Mouse (Mus musculus) kidney, adult 18-20 months (tissue): ENCODE results near the gene Cers5.
"Not testable (repeated sequence)": the region's sequence is repeated elsewhere in the genome, so short reads cannot be mapped to it uniquely, and the experiment has no call there.

ENCODE experiments used
- DNase-seq: peaks from one replicate; pipeline ENCODE4 v3.0.0; 2021

Cers5 gene

DNA sequence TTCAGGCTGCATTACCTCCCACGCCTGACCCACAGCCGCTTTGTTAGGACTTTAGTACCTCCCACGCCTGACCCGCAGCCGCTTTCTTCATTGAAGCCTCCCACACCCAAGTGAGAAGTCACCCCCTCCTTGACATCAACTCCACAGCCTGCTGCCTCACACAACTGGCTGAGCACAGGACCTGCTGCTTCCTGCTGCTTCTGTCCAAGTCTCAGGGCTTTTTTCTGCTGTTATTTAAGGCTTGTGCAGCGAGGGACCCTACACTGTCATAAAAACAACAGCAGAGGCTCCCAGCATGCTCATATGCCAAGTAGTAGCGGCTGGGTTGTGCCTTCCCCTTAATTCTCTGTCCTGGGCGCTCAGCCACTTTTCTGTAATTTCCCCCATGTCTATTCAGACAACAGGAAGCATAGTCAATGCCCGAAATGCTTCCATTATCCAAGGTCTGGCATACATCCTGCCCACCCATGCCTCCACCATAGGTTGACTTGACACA lies 15.0 kb upstream of the Cers5 start:
- no peak for DNase-seq

- DNase-seq: no peak
Observed at GRCm38 (mm10) chr15:99778677-99779335, 6.1 kb upstream of the Cers5 start.

DNA sequence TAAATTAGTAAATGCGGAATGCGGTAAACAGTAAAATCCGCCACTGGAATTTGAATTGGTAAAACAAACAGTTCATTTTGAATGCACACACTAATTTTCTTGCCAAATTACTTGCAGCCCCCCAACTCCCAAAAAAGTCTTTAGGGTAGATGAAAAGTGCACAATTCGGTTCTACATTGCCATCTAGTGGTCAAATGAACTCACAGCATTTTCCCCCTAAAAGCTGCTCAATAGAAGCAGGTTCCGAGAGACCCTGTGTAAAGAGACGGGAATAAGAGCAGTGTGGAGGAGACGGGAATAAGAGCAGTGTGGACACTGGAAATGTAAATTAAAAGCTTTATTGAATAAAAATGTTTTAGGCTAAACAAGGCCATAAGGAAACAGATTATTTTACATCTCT lies 5.5 kb upstream of the Cers5 start:
- no peak for DNase-seq

DNA sequence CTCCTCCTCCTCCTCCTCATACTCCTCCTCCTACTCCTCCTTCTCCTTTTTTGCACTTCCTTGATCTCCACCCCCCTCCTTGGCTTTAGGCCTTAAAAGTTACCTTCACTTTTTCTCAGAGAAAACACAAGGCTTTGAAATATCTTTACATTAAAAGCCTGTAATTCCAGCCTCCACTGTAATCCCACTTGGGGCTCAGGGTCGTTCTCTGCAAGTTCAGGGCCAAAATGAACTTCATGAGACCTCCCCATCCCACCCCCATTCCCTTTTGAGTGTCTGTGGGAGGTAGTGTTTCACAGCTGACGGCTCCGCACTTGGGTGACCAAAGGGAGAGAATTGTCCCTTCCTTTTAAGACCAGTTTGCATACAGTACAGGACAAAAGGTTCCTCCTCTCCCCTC lies 240 bp upstream of the Cers5 start:
- no peak for DNase-seq

- peak; percentile 90 for DNase-seq
Observed at GRCm38 (mm10) chr15:99772277-99772880, 306 bp downstream of the Cers5 start.

DNA sequence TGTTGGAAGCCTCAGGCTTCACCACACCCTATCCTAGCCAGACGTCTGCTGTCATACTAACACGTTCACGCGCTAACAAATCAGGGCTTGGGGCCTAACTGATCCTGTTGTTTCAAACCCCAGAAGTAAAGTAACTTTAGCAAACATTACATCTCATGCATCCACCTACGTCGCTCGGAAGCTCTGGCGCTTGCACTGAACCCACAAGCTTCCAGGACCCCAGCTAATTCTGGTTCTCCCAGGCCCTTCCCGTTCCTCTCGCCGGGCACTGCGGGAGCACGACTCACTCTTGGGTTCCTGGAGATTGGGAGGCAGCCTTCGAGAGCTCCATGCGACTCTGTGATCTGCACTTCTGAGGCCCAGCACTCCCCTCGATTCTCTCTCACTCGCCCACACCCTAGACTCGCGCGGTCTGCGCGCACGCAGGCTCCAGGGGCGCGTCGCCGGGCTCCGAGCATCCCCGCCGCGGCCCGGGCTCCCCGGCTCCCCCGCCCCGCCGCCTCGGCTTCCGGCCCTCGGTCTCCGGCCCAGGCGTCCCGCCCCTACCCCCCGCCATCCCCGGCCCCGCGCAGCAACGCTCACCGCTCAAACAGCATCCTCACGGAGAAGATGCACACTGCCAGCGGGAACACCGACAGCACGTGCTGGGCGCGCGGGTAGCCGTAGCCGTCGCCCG lies 946 bp downstream of the Cers5 start:
- no peak for DNase-seq

DNA sequence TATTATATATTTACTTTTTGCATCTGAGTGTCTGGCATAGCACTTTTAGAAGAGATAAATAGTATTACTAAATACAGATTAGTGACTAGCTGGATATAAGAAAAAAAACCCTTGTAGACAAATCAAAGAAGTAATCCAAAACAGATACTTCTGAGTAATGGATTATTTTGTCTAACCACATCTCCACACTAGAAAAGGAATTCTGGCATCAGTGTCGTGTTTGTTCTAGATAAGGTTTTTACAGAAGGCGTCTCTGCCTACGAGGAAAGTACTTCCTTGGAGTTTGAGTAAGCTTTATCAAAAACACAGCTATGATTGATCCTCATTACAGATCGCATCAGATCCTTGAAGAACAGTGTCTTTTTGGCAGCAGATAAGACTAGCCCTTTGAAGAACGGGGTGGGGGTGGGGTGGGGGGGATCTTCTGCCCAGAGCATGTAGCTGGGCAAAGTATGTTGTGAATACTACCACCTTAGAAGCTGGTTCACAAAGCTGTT lies 1.6 kb downstream of the Cers5 start:
- DNase-seq: no peak

DNA sequence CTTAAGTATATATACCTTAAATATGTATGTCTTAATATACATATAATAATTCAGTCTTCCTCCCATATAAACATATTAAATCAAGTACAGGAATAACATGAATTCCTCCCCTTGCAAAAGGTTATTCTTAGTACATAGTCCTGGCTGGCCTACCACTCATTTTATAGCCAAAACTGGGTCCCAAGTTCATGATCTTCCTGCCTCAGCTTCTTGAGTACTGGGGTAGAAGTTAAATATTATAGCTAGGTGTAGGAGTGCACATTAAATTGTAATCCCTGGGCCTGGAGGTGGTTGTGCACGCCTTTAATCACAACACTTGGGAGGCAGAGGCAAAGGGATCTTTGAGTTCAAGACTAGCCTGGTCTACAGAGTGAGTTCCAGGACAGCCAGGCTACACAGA lies 3.9 kb downstream of the Cers5 start:
- DNase-seq: no peak

DNA sequence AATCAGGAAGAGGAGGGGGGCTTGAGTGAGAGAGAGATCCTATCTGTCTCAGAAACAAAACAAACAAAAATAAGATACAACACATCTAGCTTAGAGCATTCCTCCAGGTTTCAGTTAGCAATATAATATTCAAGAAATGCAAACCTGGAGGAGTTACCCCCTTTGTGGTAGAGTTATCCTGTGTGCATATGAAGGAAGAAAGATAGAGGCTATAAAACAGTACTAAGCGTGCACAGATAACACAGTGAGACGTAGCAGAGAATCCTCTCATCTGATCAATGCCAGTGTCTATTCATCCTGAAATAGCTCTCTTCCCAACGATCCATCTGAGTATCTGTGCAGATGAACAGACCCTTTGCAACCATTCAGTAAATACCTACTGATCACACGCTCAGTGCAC lies 5.2 kb downstream of the Cers5 start:
- no peak for DNase-seq

- DNase-seq: no peak
Observed at GRCm38 (mm10) chr15:99754204-99754603, 18.5 kb downstream of the Cers5 start.

DNA sequence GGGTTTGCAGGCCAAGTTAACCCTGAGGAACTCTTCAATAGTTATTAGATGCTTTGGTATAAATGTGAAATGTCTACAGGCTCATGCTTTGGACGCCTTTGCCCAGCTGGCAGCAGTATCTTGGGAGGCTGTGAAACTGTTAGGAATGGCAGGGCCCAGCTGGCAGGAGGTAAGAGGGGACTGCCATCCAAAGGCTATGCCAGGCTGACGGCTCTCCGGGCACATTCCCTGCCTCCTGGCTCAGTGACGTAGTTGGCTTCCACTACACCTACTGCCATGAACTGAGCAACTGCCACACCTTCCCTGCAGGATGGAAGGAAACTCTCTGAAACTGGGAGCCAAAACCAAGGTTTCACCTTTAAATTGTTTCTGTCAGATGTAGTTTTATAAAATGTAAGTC lies 32.5 kb downstream of the Cers5 start:
- no peak for DNase-seq

- DNase-seq: no peak
Observed at GRCm38 (mm10) chr15:99736675-99737074, 36.0 kb downstream of the Cers5 start.

DNA sequence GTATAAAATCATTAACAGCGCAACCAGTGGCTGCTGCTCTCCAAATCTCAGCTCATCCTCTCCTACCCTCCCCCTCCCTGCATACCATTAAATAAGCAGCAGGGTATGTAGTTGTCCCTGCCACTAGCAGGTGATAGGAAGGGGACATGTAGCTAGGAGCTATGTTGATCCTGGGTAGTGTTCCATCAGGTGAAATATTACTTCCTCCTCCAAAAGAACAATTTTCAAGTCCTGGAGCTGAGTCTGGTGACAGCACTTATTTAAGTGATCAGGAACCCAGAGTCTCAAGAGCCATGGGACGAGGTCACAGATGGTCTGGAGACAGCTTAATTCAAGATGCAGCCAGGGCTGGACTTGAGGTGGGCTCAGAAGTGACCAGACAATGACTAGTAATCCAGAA lies 37.1 kb downstream of the Cers5 start:
- peak; percentile 100 for DNase-seq

DNA sequence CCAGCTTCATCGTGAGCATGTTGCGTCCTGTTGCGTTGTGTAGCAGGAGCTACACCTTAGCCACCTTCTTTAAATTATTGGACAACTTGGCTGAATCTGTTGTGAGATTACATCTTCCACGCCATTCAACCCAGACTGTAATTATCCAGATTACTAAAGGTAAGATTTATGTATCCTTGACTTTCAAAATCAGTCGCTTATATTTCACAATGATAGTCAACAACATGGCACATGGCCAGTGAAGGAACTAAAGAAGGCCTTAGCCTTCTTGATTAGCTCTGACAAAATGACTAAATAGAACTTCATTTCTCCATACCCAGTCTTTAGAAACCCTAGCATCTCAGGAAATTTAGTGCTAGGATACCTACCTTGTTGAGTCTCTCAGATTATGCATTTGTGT lies 39.5 kb downstream of the Cers5 start:
- DNase-seq: no peak

GRCm38 (mm10) chr15:99731678-99732077 lies 41.0 kb downstream of the Cers5 start:
- no peak for DNase-seq

DNA sequence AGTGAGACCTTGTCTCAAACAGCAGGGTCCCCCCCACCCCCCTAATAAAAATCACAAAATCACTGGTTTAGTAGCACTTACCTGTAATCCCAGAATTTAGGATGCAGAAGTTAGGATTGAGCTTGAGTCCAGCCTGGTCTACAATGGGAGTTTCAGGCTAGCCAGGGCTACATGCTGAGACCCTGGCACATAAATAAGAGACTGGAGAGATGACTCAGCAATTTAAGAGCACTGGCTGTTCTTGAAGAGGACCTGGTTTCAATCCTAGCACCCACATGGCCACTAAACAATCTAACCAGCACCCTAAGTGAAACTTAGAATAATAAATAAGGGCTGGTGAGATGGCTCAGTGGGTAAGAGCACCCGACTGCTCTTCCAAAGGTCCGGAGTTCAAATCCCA lies 41.5 kb downstream of the Cers5 start:
- no peak for DNase-seq

DNA sequence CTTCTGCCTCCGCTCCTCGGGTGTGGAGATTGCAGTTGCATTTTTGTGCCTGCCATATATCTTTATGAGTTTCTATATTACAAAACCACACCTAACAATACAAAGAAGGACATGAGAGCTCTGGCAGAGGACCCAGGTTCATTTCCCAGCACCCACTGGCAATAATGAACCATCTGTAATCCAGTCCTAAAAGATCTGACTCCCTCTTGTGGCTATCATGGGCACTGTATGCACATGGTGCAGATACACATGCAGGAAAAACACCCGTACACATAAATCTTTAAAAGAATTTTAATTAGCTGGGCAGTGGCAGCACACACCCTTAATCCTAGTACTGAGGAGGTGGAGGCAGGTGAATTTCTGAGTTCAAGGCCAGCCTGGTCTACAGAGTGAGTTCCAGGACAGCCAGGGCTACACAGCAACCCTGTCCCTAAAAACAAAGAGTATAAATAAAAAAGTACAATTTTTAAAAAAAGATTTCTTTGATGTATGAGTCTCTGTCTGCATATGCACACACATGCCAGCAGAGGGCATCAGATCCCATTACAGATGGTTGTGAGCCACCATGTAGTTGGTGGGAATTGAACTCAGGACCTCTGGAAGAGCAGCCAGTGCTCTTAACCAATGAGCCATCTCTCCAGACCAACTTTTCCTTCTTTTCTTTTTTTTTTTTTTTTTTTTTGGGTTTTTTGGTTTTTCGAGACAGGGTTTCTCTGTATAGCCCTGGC lies 43.5 kb downstream of the Cers5 start:
- DNase-seq: no peak

DNA sequence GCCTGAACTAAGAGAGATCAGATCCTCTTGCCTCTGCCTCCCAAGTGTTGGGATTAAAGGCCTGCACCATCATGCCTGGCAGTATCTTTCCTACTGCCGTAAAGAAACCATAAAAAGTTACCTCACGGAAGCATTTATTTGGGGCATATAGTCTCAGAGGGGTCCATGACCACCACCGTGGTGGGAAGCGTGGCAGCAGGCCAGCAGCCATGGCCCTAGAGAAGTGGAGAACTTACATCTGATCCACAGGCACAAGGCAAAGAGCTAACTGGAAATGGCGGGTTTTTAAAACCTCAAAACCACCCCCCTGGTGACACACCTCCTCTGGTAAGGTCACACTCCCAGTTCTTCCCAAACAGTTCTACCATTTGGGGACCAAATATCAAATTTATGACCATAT lies 44.5 kb downstream of the Cers5 start:
- DNase-seq: no peak

- no peak for DNase-seq
Observed at GRCm38 (mm10) chr15:99727525-99727924, 45.2 kb downstream of the Cers5 start.

DNA sequence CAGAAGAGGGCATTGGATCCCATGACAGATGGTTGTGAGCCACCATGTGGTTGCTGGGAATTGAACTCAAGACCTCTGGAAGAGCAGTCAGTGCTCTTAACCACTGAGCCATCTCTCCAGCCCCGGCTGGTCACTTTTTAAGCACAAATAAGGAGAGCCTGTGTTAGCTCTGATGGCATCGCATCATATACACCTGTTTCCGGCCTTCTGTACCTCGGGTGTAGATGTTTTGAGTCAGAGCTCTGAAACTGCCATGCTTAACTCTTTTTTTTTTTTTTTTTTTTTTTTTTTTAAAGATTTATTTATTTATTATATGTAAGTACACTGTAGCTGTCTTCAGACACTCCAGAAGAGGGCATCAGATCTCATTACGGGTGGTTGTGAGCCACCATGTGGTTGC lies 45.6 kb downstream of the Cers5 start:
- not testable (repeated sequence) for DNase-seq

- DNase-seq: no peak
Observed at GRCm38 (mm10) chr15:99726549-99726948, 46.1 kb downstream of the Cers5 start.

DNA sequence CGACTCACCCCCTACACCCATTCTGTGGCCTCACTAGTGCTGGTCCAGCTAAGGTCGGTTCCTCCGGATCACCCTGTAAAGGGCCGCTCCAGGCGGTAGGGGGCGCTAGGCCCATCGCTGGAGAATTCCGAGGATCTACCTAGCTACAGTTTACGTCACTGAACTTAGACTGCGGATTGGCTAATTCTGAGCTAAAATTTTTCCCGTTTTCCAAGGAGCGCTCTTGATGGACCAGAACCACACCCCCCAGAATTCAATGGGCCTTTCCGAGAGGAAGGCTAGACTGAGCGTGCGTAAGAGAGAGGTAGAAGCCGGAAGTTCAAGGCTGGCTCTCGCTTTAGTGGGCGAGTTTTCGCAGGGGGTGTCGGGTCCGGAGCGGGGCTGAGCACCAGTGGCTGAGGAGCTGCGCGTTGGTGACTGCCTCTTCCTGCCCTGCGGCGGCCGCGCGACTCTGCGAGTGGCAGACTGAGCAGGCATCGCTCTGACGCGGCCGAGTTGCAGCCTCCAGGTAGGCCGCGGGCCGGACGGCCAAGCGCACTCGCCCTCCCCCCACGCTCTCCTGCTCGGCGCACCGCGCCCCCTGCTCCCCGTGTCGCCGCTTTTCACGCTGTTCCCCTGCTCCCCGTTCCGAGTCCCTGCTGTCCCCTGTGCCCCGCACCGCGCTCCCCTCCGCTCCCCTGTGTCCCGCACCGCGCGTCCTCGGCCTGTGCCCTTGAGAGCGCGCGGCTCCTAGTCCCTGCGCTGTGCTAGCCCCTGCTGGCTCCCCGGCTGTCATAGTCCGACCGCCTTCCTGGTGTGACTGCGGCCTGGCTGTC lies 47.1 kb downstream of the Cers5 start, which contains the start of gene Cox14:
Gene Cox14, plus strand, starts transcription at position 278 of the 815 bp plus-strand sequence.
- DNase-seq: peak; percentile 94
